In the genomic region with DNA sequence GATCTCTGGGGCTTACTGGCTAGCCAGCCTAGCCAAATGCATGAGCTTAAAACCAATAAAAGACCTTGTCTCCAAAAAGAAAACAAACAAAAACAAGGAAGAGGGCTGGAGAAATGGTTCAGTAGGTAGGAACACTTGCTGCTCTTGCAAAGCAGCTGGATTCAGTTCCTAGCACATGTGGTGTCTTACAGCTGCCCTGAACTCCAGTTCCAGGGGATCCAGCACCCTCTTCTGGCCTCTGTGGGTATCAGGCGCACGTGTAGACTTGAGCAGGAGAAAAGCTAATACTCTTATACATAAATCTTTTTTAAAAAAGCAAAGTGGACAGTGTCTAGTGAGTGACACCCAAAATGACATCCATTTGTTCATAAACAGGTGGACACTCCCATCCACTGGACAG, we compare ENCODE assay signal across 21 mouse cellular contexts. TPM values are rescaled to one million over a fixed set of nuclear protein-coding genes. Genes with fewer than 3 reads are reported as not detected.
DNase-seq lines count a peak whose midpoint lies in the region; ATAC-seq and TF ChIP-seq lines count a peak whose summit lies in the region.
"Had no signal": no experiment of that assay in that cellular context is flagged by ENCODE, and none has a peak within 500 bp of the region (broad histone marks: within the 10 kb centered on the region; RNA-seq: fewer than 3 reads in every experiment).

No protein-coding gene starts in this region.

- H3K4me2 ChIP-seq in liver, embryonic 14.5 days (ENCODE audit: low read depth), result no peak overlapping the region
- no peak overlapping the region for H3K4me2 ChIP-seq in liver, embryonic 11.5 days
- no peak overlapping the region for H3K4me2 ChIP-seq in CH12.LX (ENCODE audit: insufficient read depth, low read depth, poor library complexity, severe bottlenecking)
- H3K4me2 ChIP-seq: hindbrain, embryonic 15.5 days had no signal

- TF ChIP-seq RAD21 in CH12.LX (IDR thresholded peaks at IDR 0.05; ENCODE audit: low read depth, low read length) (peak; percentile 40), MEL (IDR thresholded peaks at IDR 0.05; ENCODE audit: low read depth, low read length) (peak; percentile 32)

- no peak for TF ChIP-seq POLR2A in CH12.LX (IDR thresholded peaks at IDR 0.05; ENCODE audit: low read depth, low read length)
- TF ChIP-seq POLR2A in MEL (IDR thresholded peaks at IDR 0.05; ENCODE audit: control insufficient read depth in 1 of 2, insufficient read depth in 1 of 2, low read depth in 1 of 2, low read length in 2 of 2, poor library complexity in 1 of 2), result no peak

- no peaks in the 10 kb centered on the region for H3K27me3 ChIP-seq in liver, embryonic 14.5 days (ENCODE audit: control insufficient read depth, insufficient read depth, low read length)
- H3K27me3 ChIP-seq in liver, embryonic 11.5 days (replicated peaks; ENCODE audit: control insufficient read depth, insufficient read depth, low read length), result no peaks in the 10 kb centered on the region
- H3K27me3 ChIP-seq in CH12.LX (replicated peaks) (no peaks in the 10 kb centered on the region), MEL (ENCODE audit: control insufficient read depth in 1 of 2, insufficient read depth in 2 of 2, low read length in 2 of 2) (no peaks in the 10 kb centered on the region)
- H3K27me3 ChIP-seq: hindbrain, embryonic 15.5 days; megakaryocyte, embryonic 14.5 days had no signal

- no peaks in the 10 kb centered on the region for H3K9me3 ChIP-seq in liver, embryonic 14.5 days (ENCODE audit: control insufficient read depth, low read length)
- no peaks in the 10 kb centered on the region for H3K9me3 ChIP-seq in liver, embryonic 11.5 days (ENCODE audit: control insufficient read depth, low read length)
- no peaks in the 10 kb centered on the region for H3K9me3 ChIP-seq in CH12.LX (replicated peaks; ENCODE audit: low read length)
- H3K9me3 ChIP-seq in MEL (replicated peaks; ENCODE audit: insufficient read depth, low read length), result no peaks in the 10 kb centered on the region
- H3K9me3 ChIP-seq: embryonic facial prominence, embryonic 10.5 days; hindbrain, embryonic 15.5 days; limb, embryonic 10.5 days; megakaryocyte, embryonic 14.5 days had no signal

- DNase-seq in liver, embryonic 14.5 days (ENCODE audit: low read depth in 3 of 3, low spot score in 3 of 3), result no peak
- DNase-seq in liver, embryonic 11.5 days (ENCODE audit: low spot score), result no peak
- no peak for DNase-seq in CH12.LX (ENCODE audit: extremely low read depth)
- peak; percentile 55 for DNase-seq in MEL (ENCODE audit: low read depth, low spot score)
- DNase-seq in naive thymus-derived CD4-positive, alpha-beta T cell, adult 2 months (ENCODE audit: low read depth), result peak; percentile 26
- DNase-seq: cerebellum, adult 11-12 months; cerebellum, postnatal 36 days; gastrocnemius, adult 2 months; heart, postnatal 14 days; kidney, adult 8-10 months; right cerebral cortex, adult 18-20 months; spleen, adult 18-20 months had no signal

- dilution Hi-C loops in CH12.LX (cut with MboI; ENCODE audit: extremely low pct_ligation_motif_present, extremely low pct_unique_long_range_greater_than_20kb, low sequenced_read_pairs), result no loop called here

- in situ Hi-C loops in CH12.LX (cut with MboI; ENCODE audit: low pct_ligation_motif_present, low pct_unique_long_range_greater_than_20kb, low sequenced_read_pairs), result no loop called here

- TF ChIP-seq EP300 in liver, embryonic 14.5 days (IDR thresholded peaks at IDR 0.05; ENCODE audit: low read depth), result no peak
- TF ChIP-seq EP300 in CH12.LX (IDR thresholded peaks at IDR 0.05; ENCODE audit: low read length) (no peak), MEL (IDR thresholded peaks at IDR 0.05; ENCODE audit: low read depth in 1 of 2, low read length in 2 of 2) (no peak)

- peak; percentile 54 for TF ChIP-seq CTCF in liver, embryonic 14.5 days (IDR thresholded peaks at IDR 0.05; ENCODE audit: low read depth)
- TF ChIP-seq CTCF in CH12.LX (conservative IDR thresholded peaks at IDR 0.05 in 1 of 2, IDR thresholded peaks at IDR 0.05 in 1 of 2; ENCODE audit: low read depth in 2 of 2, low read length in 2 of 2), result peak in 1 of 2 experiments; percentile 43; a peak in 2 of 4 replicates
- TF ChIP-seq CTCF in MEL (IDR thresholded peaks at IDR 0.05 in 2 of 3, conservative IDR thresholded peaks at IDR 0.05 in 1 of 3; ENCODE audit: control insufficient read depth in 1 of 3, insufficient read depth in 1 of 3, low read depth in 2 of 3, low read length in 3 of 3, poor library complexity in 1 of 3, severe bottlenecking in 1 of 3), result peak in 2 of 3 experiments; percentile 37 to 45; a peak in 4 of 6 replicates

- H3K27ac ChIP-seq in liver, embryonic 14.5 days, result no peak overlapping the region
- no peak overlapping the region for H3K27ac ChIP-seq in liver, embryonic 11.5 days (ENCODE audit: low read depth, low read length)
- no peak overlapping the region for H3K27ac ChIP-seq in CH12.LX (ENCODE audit: insufficient read depth, low read depth)
- no peak overlapping the region for H3K27ac ChIP-seq in MEL (ENCODE audit: control insufficient read depth, low read depth, low read length)
- H3K27ac ChIP-seq: embryonic facial prominence, embryonic 10.5 days; gastrocnemius, adult 2 months; hindbrain, embryonic 15.5 days; limb, embryonic 10.5 days had no signal

- H3K4me1 ChIP-seq in liver, embryonic 14.5 days (replicated peaks; ENCODE audit: control insufficient read depth in 2 of 2, insufficient read depth in 2 of 2, low read length in 1 of 2), result peaks cover 3 to 7% of the 10 kb centered on the region in 2 experiments
- H3K4me1 ChIP-seq in liver, embryonic 11.5 days (replicated peaks; ENCODE audit: control insufficient read depth, insufficient read depth, low read length), result peaks cover 8% of the 10 kb centered on the region
- peaks cover 14 to 32% of the 10 kb centered on the region in 2 experiments for H3K4me1 ChIP-seq in CH12.LX (ENCODE audit: control insufficient read depth in 1 of 2, insufficient read depth in 2 of 2)
- H3K4me1 ChIP-seq in MEL (ENCODE audit: control insufficient read depth in 1 of 2, insufficient read depth in 2 of 2, low read length in 2 of 2), result peaks cover 0 to 7% of the 10 kb centered on the region in 2 experiments; a peak in 1 of 4 replicates
- H3K4me1 ChIP-seq: hindbrain, embryonic 15.5 days had no signal

- H3K79me2 ChIP-seq in CH12.LX (replicated peaks; ENCODE audit: control insufficient read depth, extremely low read depth, insufficient read depth, poor library complexity, severe bottlenecking) (peaks cover 63% of the 10 kb centered on the region), MEL (ENCODE audit: control insufficient read depth, insufficient read depth, low read length, poor library complexity) (peaks cover 34% of the 10 kb centered on the region)

- WGBS in liver, embryonic 14.5 days (ENCODE audit: insufficient replicate concordance), result 83% methylated on average over 2 of the region's 2 CpGs
- WGBS in liver, embryonic 11.5 days, result 92% methylated on average over 2 of the region's 2 CpGs

- no peak overlapping the region for H3K4me3 ChIP-seq in liver, embryonic 14.5 days (ENCODE audit: insufficient read depth in 1 of 2, low read depth in 2 of 2, low read length in 2 of 2)
- no peak overlapping the region for H3K4me3 ChIP-seq in liver, embryonic 11.5 days (ENCODE audit: low read depth, low read length)
- H3K4me3 ChIP-seq in CH12.LX (replicated peaks in 1 of 3; ENCODE audit: low read depth in 2 of 3, low read length in 2 of 3, poor library complexity in 1 of 3) (no peak overlapping the region), MEL (ENCODE audit: control insufficient read depth in 1 of 2, insufficient read depth in 1 of 2, low read depth in 2 of 2, low read length in 2 of 2) (no peak overlapping the region)
- H3K4me3 ChIP-seq: embryonic facial prominence, embryonic 10.5 days; erythroblast, embryonic 14.5 days; gastrocnemius, adult 2 months; hindbrain, embryonic 15.5 days; limb, embryonic 10.5 days; megakaryocyte, embryonic 14.5 days; myocyte had no signal

- no peak overlapping the region for H3K9ac ChIP-seq in liver, embryonic 14.5 days (replicated peaks)
- H3K9ac ChIP-seq in liver, embryonic 11.5 days (ENCODE audit: low read depth, low read length), result no peak overlapping the region
- H3K9ac ChIP-seq in CH12.LX (ENCODE audit: insufficient read depth, low read depth), result no peak overlapping the region
- no peak overlapping the region for H3K9ac ChIP-seq in MEL (ENCODE audit: control insufficient read depth, low read depth, low read length, poor library complexity, severe bottlenecking)
- H3K9ac ChIP-seq: hindbrain, embryonic 15.5 days had no signal

- no peak for ATAC-seq in liver, embryonic 14.5 days (ENCODE audit: insufficient read depth)
- no peak for ATAC-seq in liver, embryonic 11.5 days (replicated peaks; ENCODE audit: low FRiP score)
- ATAC-seq in monocyte, adult 5-6 weeks (replicated peaks; ENCODE audit: insufficient number of reproducible peaks, low FRiP score, low TSS enrichment, poor library complexity, severe bottlenecking), result no peak
- no peak for ATAC-seq in granulocyte monocyte progenitor cell, adult 5-6 weeks (replicated peaks; ENCODE audit: poor library complexity, severe bottlenecking)
- ATAC-seq: forebrain, embryonic 16.5 days had no signal

- H3K36me3 ChIP-seq in liver, embryonic 14.5 days (replicated peaks; ENCODE audit: control insufficient read depth, insufficient read depth, low read depth), result peaks cover 91% of the 10 kb centered on the region
- H3K36me3 ChIP-seq in liver, embryonic 11.5 days (ENCODE audit: control insufficient read depth, insufficient read depth, low read length), result peaks cover 53% of the 10 kb centered on the region
- H3K36me3 ChIP-seq in CH12.LX (replicated peaks in 1 of 2; ENCODE audit: control insufficient read depth in 1 of 2, insufficient read depth in 1 of 2, low read length in 1 of 2) (peaks cover 53 to 87% of the 10 kb centered on the region in 2 experiments), MEL (ENCODE audit: control insufficient read depth in 1 of 2, insufficient read depth in 2 of 2, low read length in 2 of 2) (peaks cover 3 to 40% of the 10 kb centered on the region in 2 experiments; a peak in 3 of 4 replicates)
- H3K36me3 ChIP-seq: hindbrain, embryonic 15.5 days had no signal

RNA-seq across cellular contexts. Expression of a gene that starts 7.3 kb away (rescaled TPM):
- 61.6 and 76.5 TPM in 2 replicates for polyA plus RNA-seq in liver, embryonic 14.5 days (2012; rRNA removed)
- polyA plus RNA-seq in liver, embryonic 14.5 days (2014; fragmentation: Nextera tagmentation; extraction: Ambion mirVana), result 131 TPM in 2 replicates
- polyA plus RNA-seq in liver, embryonic 11.5 days (2014; fragmentation: Nextera tagmentation; extraction: Ambion mirVana), result 148 and 178 TPM in 2 replicates
- 52.5 and 64.8 TPM in 2 replicates for total RNA-seq in CH12.LX (2012; rRNA removed)
- total RNA-seq in CH12.LX (2014; rRNA removed), result 83.0 and 84.4 TPM in 2 replicates
- 75.6 and 80.4 TPM in 2 replicates for polyA plus RNA-seq in CH12.LX (2012; ENCODE audit: insufficient read length, low read depth)
- total RNA-seq in MEL (2012; rRNA removed), result 68.5 and 71.7 TPM in 2 replicates
- polyA plus RNA-seq in MEL (2012; ENCODE audit: insufficient read depth in 1 of 2, insufficient read length in 2 of 2, low read depth in 1 of 2, low replicate concordance in 2 of 2, missing spikeins in 1 of 2), result 100 to 1,000 TPM in 1 of 2 experiments, 10 to 100 TPM in 1; 82.2 to 108 TPM
- 6.3 to 11.8 TPM (median 7.3 TPM) in 3 replicates for total RNA-seq in monocyte, adult 5-6 weeks (2017)
- total RNA-seq in granulocyte monocyte progenitor cell, adult 5-6 weeks (2014; fragmentation: Nextera tagmentation), result 40.7 and 42.7 TPM in 2 replicates
- 141 and 156 TPM in 2 replicates for total RNA-seq in granulocyte monocyte progenitor cell, adult 5-6 weeks (2017)

RNA-seq across cellular contexts. Expression of a gene that starts 22.7 kb away (rescaled TPM):
- 4.4 and 6.6 TPM in 2 replicates for polyA plus RNA-seq in liver, embryonic 14.5 days (2012; rRNA removed)
- 1.6 and 2.8 TPM in 2 replicates for polyA plus RNA-seq in liver, embryonic 14.5 days (2014; fragmentation: Nextera tagmentation; extraction: Ambion mirVana)
- polyA plus RNA-seq in liver, embryonic 11.5 days (2014; fragmentation: Nextera tagmentation; extraction: Ambion mirVana), result 10.7 and 11.4 TPM in 2 replicates
- 16.4 and 18.3 TPM in 2 replicates for total RNA-seq in CH12.LX (2012; rRNA removed)
- 14.1 and 18.5 TPM in 2 replicates for total RNA-seq in CH12.LX (2014; rRNA removed)
- 17.4 and 21.0 TPM in 2 replicates for polyA plus RNA-seq in CH12.LX (2012; ENCODE audit: insufficient read length, low read depth)
- total RNA-seq in MEL (2012; rRNA removed), result 13.8 and 20.2 TPM in 2 replicates
- 10 to 100 TPM in 1 of 2 experiments, not detected in 1; 16.8 TPM for polyA plus RNA-seq in MEL (2012; ENCODE audit: insufficient read depth in 1 of 2, insufficient read length in 2 of 2, low read depth in 1 of 2, low replicate concordance in 2 of 2, missing spikeins in 1 of 2)
- 4.0 to 14.3 TPM (median 4.7 TPM) in 3 replicates for total RNA-seq in monocyte, adult 5-6 weeks (2017)
- 20.6 and 23.6 TPM in 2 replicates for total RNA-seq in granulocyte monocyte progenitor cell, adult 5-6 weeks (2014; fragmentation: Nextera tagmentation)
- 16.4 and 23.0 TPM in 2 replicates for total RNA-seq in granulocyte monocyte progenitor cell, adult 5-6 weeks (2017)

RNA-seq across cellular contexts. Expression of a gene that starts 32.1 kb away (rescaled TPM):
- 5.3 and 6.7 TPM in 2 replicates for polyA plus RNA-seq in liver, embryonic 14.5 days (2012; rRNA removed)
- 3.6 and 4.2 TPM in 2 replicates for polyA plus RNA-seq in liver, embryonic 14.5 days (2014; fragmentation: Nextera tagmentation; extraction: Ambion mirVana)
- polyA plus RNA-seq in liver, embryonic 11.5 days (2014; fragmentation: Nextera tagmentation; extraction: Ambion mirVana), result 20.8 and 24.4 TPM in 2 replicates
- 20.6 and 23.2 TPM in 2 replicates for total RNA-seq in CH12.LX (2012; rRNA removed)
- total RNA-seq in CH12.LX (2014; rRNA removed), result 15.5 and 15.8 TPM in 2 replicates
- polyA plus RNA-seq in CH12.LX (2012; ENCODE audit: insufficient read length, low read depth), result 16.6 and 20.4 TPM in 2 replicates
- 24.9 and 27.6 TPM in 2 replicates for total RNA-seq in MEL (2012; rRNA removed)
- 10 to 100 TPM in 1 of 2 experiments, not detected in 1; 23.4 TPM for polyA plus RNA-seq in MEL (2012; ENCODE audit: insufficient read depth in 1 of 2, insufficient read length in 2 of 2, low read depth in 1 of 2, low replicate concordance in 2 of 2, missing spikeins in 1 of 2)
- 35.8 to 53.3 TPM (median 47.4 TPM) in 3 replicates for total RNA-seq in monocyte, adult 5-6 weeks (2017)
- 45.6 and 48.1 TPM in 2 replicates for total RNA-seq in granulocyte monocyte progenitor cell, adult 5-6 weeks (2014; fragmentation: Nextera tagmentation)
- total RNA-seq in granulocyte monocyte progenitor cell, adult 5-6 weeks (2017), result 24.2 and 31.8 TPM in 2 replicates

RNA-seq across cellular contexts. Expression of a gene that starts 39.3 kb away (rescaled TPM):
- polyA plus RNA-seq in liver, embryonic 14.5 days (2012; rRNA removed), result 3.8 and 7.1 TPM in 2 replicates
- polyA plus RNA-seq in liver, embryonic 14.5 days (2014; fragmentation: Nextera tagmentation; extraction: Ambion mirVana), result 5.6 and 7.3 TPM in 2 replicates
- 23.7 and 24.0 TPM in 2 replicates for polyA plus RNA-seq in liver, embryonic 11.5 days (2014; fragmentation: Nextera tagmentation; extraction: Ambion mirVana)
- 21.8 and 22.6 TPM in 2 replicates for total RNA-seq in CH12.LX (2012; rRNA removed)
- 7.9 and 13.8 TPM in 2 replicates for total RNA-seq in CH12.LX (2014; rRNA removed)
- 16.8 and 22.2 TPM in 2 replicates for polyA plus RNA-seq in CH12.LX (2012; ENCODE audit: insufficient read length, low read depth)
- 20.3 and 28.2 TPM in 2 replicates for total RNA-seq in MEL (2012; rRNA removed)
- 10 to 100 TPM in 1 of 2 experiments, not detected in 1; 26.1 TPM for polyA plus RNA-seq in MEL (2012; ENCODE audit: insufficient read depth in 1 of 2, insufficient read length in 2 of 2, low read depth in 1 of 2, low replicate concordance in 2 of 2, missing spikeins in 1 of 2)
- total RNA-seq in monocyte, adult 5-6 weeks (2017), result 28.3 to 50.6 TPM (median 33.6 TPM) in 3 replicates
- total RNA-seq in granulocyte monocyte progenitor cell, adult 5-6 weeks (2014; fragmentation: Nextera tagmentation), result 8.1 and 13.9 TPM in 2 replicates
- 20.2 and 22.4 TPM in 2 replicates for total RNA-seq in granulocyte monocyte progenitor cell, adult 5-6 weeks (2017)

RNA-seq across cellular contexts. Expression of a gene that starts 40.5 kb away (rescaled TPM):
- polyA plus RNA-seq in liver, embryonic 14.5 days (2012; rRNA removed), result 14.2 and 21.4 TPM in 2 replicates
- 26.7 and 28.3 TPM in 2 replicates for polyA plus RNA-seq in liver, embryonic 14.5 days (2014; fragmentation: Nextera tagmentation; extraction: Ambion mirVana)
- 55.1 and 58.4 TPM in 2 replicates for polyA plus RNA-seq in liver, embryonic 11.5 days (2014; fragmentation: Nextera tagmentation; extraction: Ambion mirVana)
- total RNA-seq in CH12.LX (2012; rRNA removed) (32.1 and 33.3 TPM in 2 replicates), CH12.LX (2014; rRNA removed) (43.2 and 45.6 TPM in 2 replicates), MEL (2012; rRNA removed) (42.8 and 48.0 TPM in 2 replicates)
- polyA plus RNA-seq in CH12.LX (2012; ENCODE audit: insufficient read length, low read depth) (28.3 and 30.9 TPM in 2 replicates), MEL (2012; ENCODE audit: insufficient read depth in 1 of 2, insufficient read length in 2 of 2, low read depth in 1 of 2, low replicate concordance in 2 of 2, missing spikeins in 1 of 2) (10 to 100 TPM in 1 of 2 experiments, not detected in 1; 37.2 TPM)
- 22.5 to 35.4 TPM (median 27.3 TPM) in 3 replicates for total RNA-seq in monocyte, adult 5-6 weeks (2017)
- total RNA-seq in granulocyte monocyte progenitor cell, adult 5-6 weeks (2014; fragmentation: Nextera tagmentation), result 23.7 and 33.5 TPM in 2 replicates
- total RNA-seq in granulocyte monocyte progenitor cell, adult 5-6 weeks (2017), result 21.2 and 33.9 TPM in 2 replicates

Comparison
In these comparisons a context has a peak if more than half of its experiments do, and no peak if none do; other contexts are left out.
1. DNase-seq: peak in MEL (single experiment) and naive thymus-derived CD4-positive, alpha-beta T cell, adult 2 months (single experiment); none in liver, embryonic 14.5 days (0 of 3), liver, embryonic 11.5 days (single experiment) and CH12.LX (single experiment).